In genomic region chr1:133331142-133331541, GRCm38 (mm10) we compare ENCODE assay signal across 20 mouse cellular contexts. TPM values are rescaled to one million over a fixed set of nuclear protein-coding genes. Genes with fewer than 3 reads are reported as not detected.
A peak's percentile ranks its signal among the peaks of the same experiment; 100 is the strongest.
DNase-seq lines count a peak whose midpoint lies in the region; ATAC-seq and TF ChIP-seq lines count a peak whose summit lies in the region.
"Had no signal": no experiment of that assay in that cellular context is flagged by ENCODE, and none has a peak within 500 bp of the region (broad histone marks: within the 10 kb centered on the region; RNA-seq: fewer than 3 reads in every experiment).

No protein-coding gene starts in this region.

- no peaks in the 10 kb centered on the region for H3K36me3 ChIP-seq in forebrain, embryonic 12.5 days (replicated peaks)
- H3K36me3 ChIP-seq in forebrain, embryonic 11.5 days (ENCODE audit: control insufficient read depth, insufficient read depth, low read length): no peaks in the 10 kb centered on the region
- no peaks in the 10 kb centered on the region for H3K36me3 ChIP-seq in hindbrain, embryonic 15.5 days
- no peaks in the 10 kb centered on the region for H3K36me3 ChIP-seq in midbrain, postnatal 0 days (ENCODE audit: insufficient read depth, low read length)
- no peaks in the 10 kb centered on the region for H3K36me3 ChIP-seq in limb, embryonic 10.5 days
- H3K36me3 ChIP-seq: intestine, embryonic 15.5 days had no signal

- H3K27me3 ChIP-seq in forebrain, embryonic 12.5 days: peaks cover 48% of the 10 kb centered on the region
- peaks cover 2% of the 10 kb centered on the region; the same call in 1 of the 2 replicates for H3K27me3 ChIP-seq in forebrain, embryonic 11.5 days (ENCODE audit: control insufficient read depth, insufficient read depth, low read length)
- peaks cover 2% of the 10 kb centered on the region; the same call in 1 of the 2 replicates for H3K27me3 ChIP-seq in hindbrain, embryonic 15.5 days
- no peaks in the 10 kb centered on the region for H3K27me3 ChIP-seq in midbrain, postnatal 0 days (ENCODE audit: insufficient read depth, low read length)
- H3K27me3 ChIP-seq in limb, embryonic 10.5 days (ENCODE audit: low read depth, poor library complexity, severe bottlenecking): peaks cover 56% of the 10 kb centered on the region

- no peaks in the 10 kb centered on the region for H3K9me3 ChIP-seq in forebrain, embryonic 12.5 days
- H3K9me3 ChIP-seq in forebrain, embryonic 11.5 days (ENCODE audit: control insufficient read depth, low read length): no peaks in the 10 kb centered on the region
- H3K9me3 ChIP-seq in hindbrain, embryonic 15.5 days: no peaks in the 10 kb centered on the region
- no peaks in the 10 kb centered on the region for H3K9me3 ChIP-seq in midbrain, postnatal 0 days (ENCODE audit: low read length)
- no peaks in the 10 kb centered on the region for H3K9me3 ChIP-seq in limb, embryonic 10.5 days (replicated peaks)
- H3K9me3 ChIP-seq: intestine, embryonic 15.5 days had no signal

- H3K27ac ChIP-seq in forebrain, embryonic 12.5 days: no peak overlapping the region
- H3K27ac ChIP-seq in forebrain, embryonic 11.5 days (ENCODE audit: low read depth, low read length): no peak overlapping the region
- peak overlapping the region; percentile 64 for H3K27ac ChIP-seq in hindbrain, embryonic 15.5 days (replicated peaks)
- H3K27ac ChIP-seq in midbrain, postnatal 0 days (ENCODE audit: low read depth, low read length): no peak overlapping the region; the same call in 1 of the 2 replicates
- H3K27ac ChIP-seq in limb, embryonic 10.5 days: no peak overlapping the region
- H3K27ac ChIP-seq: intestine, embryonic 15.5 days; stomach, postnatal 0 days had no signal

- peak; percentile 24 for TF ChIP-seq CTCF in midbrain, postnatal 0 days (IDR thresholded peaks at IDR 0.05)

- DNase-seq in forebrain, embryonic 11.5 days (ENCODE audit: low spot score): no peak
- DNase-seq in brain, embryonic 18.5 days (ENCODE audit: low read depth, low spot score): peak; percentile 56
- DNase-seq in midbrain, postnatal 0 days (ENCODE audit: low spot score): peak; percentile 84
- no peak for DNase-seq in thymus, postnatal 0 days (ENCODE audit: low spot score)
- no peak for DNase-seq in layer of hippocampus, postnatal 36 days
- DNase-seq in limb, embryonic 10.5 days (ENCODE audit: low spot score): no peak
- DNase-seq: cerebellum, adult 11-12 months; heart, adult 11 months; kidney, postnatal 36 days; liver; lung, embryonic 14.5 days had no signal

- H3K4me3 ChIP-seq in forebrain, embryonic 12.5 days (replicated peaks): no peak overlapping the region
- H3K4me3 ChIP-seq in forebrain, embryonic 11.5 days (ENCODE audit: low read depth, low read length): no peak overlapping the region
- no peak overlapping the region for H3K4me3 ChIP-seq in hindbrain, embryonic 15.5 days
- H3K4me3 ChIP-seq in midbrain, postnatal 0 days (ENCODE audit: low read depth, low read length): no peak overlapping the region
- H3K4me3 ChIP-seq in limb, embryonic 10.5 days: no peak overlapping the region
- H3K4me3 ChIP-seq: intestine, embryonic 15.5 days had no signal

- whole genome bisulfite sequencing in forebrain, embryonic 12.5 days: 62% methylated on average over 3 of the region's 3 CpGs
- WGBS in forebrain, embryonic 11.5 days: 75% methylated on average over 3 of the region's 3 CpGs
- 27% methylated on average over 3 of the region's 3 CpGs for WGBS in hindbrain, embryonic 15.5 days
- 19% methylated on average over 3 of the region's 3 CpGs for WGBS in midbrain, postnatal 0 days
- 88% methylated on average over 3 of the region's 3 CpGs for WGBS in limb, embryonic 10.5 days

- peaks cover 32% of the 10 kb centered on the region for H3K4me1 ChIP-seq in forebrain, embryonic 12.5 days
- H3K4me1 ChIP-seq in forebrain, embryonic 11.5 days (replicated peaks; ENCODE audit: control insufficient read depth, insufficient read depth, low read length): peaks cover 10% of the 10 kb centered on the region
- H3K4me1 ChIP-seq in hindbrain, embryonic 15.5 days (replicated peaks): peaks cover 28% of the 10 kb centered on the region
- H3K4me1 ChIP-seq in midbrain, postnatal 0 days (ENCODE audit: insufficient read depth, low read length): peaks cover 19% of the 10 kb centered on the region; the same call in 1 of the 2 replicates
- H3K4me1 ChIP-seq in limb, embryonic 10.5 days: peaks cover 8% of the 10 kb centered on the region

- peak; percentile 65 for ATAC-seq in forebrain, embryonic 12.5 days (ENCODE audit: low FRiP score)
- ATAC-seq in forebrain, embryonic 11.5 days (replicated peaks; ENCODE audit: low FRiP score): no peak
- peak; percentile 83 for ATAC-seq in hindbrain, embryonic 15.5 days (ENCODE audit: low FRiP score, low read depth)
- peak; percentile 75 for ATAC-seq in midbrain, postnatal 0 days (ENCODE audit: low FRiP score)
- ATAC-seq: intestine, embryonic 15.5 days had no signal

- no peak overlapping the region for H3K9ac ChIP-seq in forebrain, embryonic 12.5 days
- H3K9ac ChIP-seq in forebrain, embryonic 11.5 days (ENCODE audit: low read length): no peak overlapping the region
- no peak overlapping the region for H3K9ac ChIP-seq in hindbrain, embryonic 15.5 days
- H3K9ac ChIP-seq in midbrain, postnatal 0 days (replicated peaks; ENCODE audit: low read length, poor library complexity, severe bottlenecking): no peak overlapping the region
- H3K9ac ChIP-seq: intestine, embryonic 15.5 days; lung, embryonic 14.5 days had no signal

- H3K4me2 ChIP-seq in forebrain, embryonic 12.5 days: no peak overlapping the region
- no peak overlapping the region for H3K4me2 ChIP-seq in forebrain, embryonic 11.5 days (ENCODE audit: low read depth, low read length, severe bottlenecking)
- H3K4me2 ChIP-seq in hindbrain, embryonic 15.5 days: 0 out of 2 replicates have a peak overlapping the region, but pooled peaks have one; percentile 14
- H3K4me2 ChIP-seq in midbrain, postnatal 0 days (ENCODE audit: low read depth, low read length, poor library complexity, severe bottlenecking): no peak overlapping the region
- H3K4me2 ChIP-seq: intestine, embryonic 15.5 days; lung, embryonic 14.5 days had no signal

RNA-seq across cellular contexts. Expression of gene Kiss1, which starts 9.5 kb away (rescaled TPM):
- not detected in 2 replicates for polyA plus RNA-seq in forebrain, embryonic 12.5 days (2016; fragmentation: Nextera tagmentation; extraction: Ambion mirVana)
- polyA plus RNA-seq in forebrain, embryonic 11.5 days (2014; fragmentation: Nextera tagmentation; extraction: Ambion mirVana): 0.43 TPM in 1 of 2 replicates, not detected in the other
- polyA plus RNA-seq in hindbrain, embryonic 15.5 days (2015; fragmentation: Nextera tagmentation; extraction: Ambion mirVana): 0.34 TPM in 1 of 2 replicates, not detected in the other
- total RNA-seq in midbrain, postnatal 0 days (2014; rRNA removed): not detected in 2 replicates
- polyA plus RNA-seq in midbrain, postnatal 0 days (2015; fragmentation: Nextera tagmentation; extraction: Ambion mirVana): 0.47 and 2.6 TPM in 2 replicates
- polyA plus RNA-seq in thymus, postnatal 0 days (2015; fragmentation: Nextera tagmentation; extraction: Ambion mirVana): 0.39 TPM in 1 of 2 replicates, not detected in the other
- total RNA-seq in layer of hippocampus, postnatal 36 days (2021): not detected
- not detected in 2 replicates for polyA plus RNA-seq in limb, embryonic 10.5 days (2016; fragmentation: Nextera tagmentation; extraction: Ambion mirVana)
- total RNA-seq: gastrocnemius, adult 18-20 months; megakaryocyte progenitor cell, adult 5-6 weeks had no signal
- polyA plus RNA-seq: heart, postnatal 0 days; intestine, embryonic 15.5 days; spleen, adult 2 months; stomach, postnatal 0 days; urinary bladder, adult 2 months had no signal

RNA-seq across cellular contexts. Expression of gene Ren1, which starts 19.2 kb away (rescaled TPM):
- not detected in 2 replicates for polyA plus RNA-seq in forebrain, embryonic 12.5 days (2016; fragmentation: Nextera tagmentation; extraction: Ambion mirVana)
- not detected in 2 replicates for polyA plus RNA-seq in forebrain, embryonic 11.5 days (2014; fragmentation: Nextera tagmentation; extraction: Ambion mirVana)
- polyA plus RNA-seq in hindbrain, embryonic 15.5 days (2015; fragmentation: Nextera tagmentation; extraction: Ambion mirVana): 7.9 and 11.1 TPM in 2 replicates
- 0.14 TPM in 1 of 2 replicates, not detected in the other for total RNA-seq in midbrain, postnatal 0 days (2014; rRNA removed)
- polyA plus RNA-seq in midbrain, postnatal 0 days (2015; fragmentation: Nextera tagmentation; extraction: Ambion mirVana): 0.23 TPM in 1 of 2 replicates, not detected in the other
- polyA plus RNA-seq in thymus, postnatal 0 days (2015; fragmentation: Nextera tagmentation; extraction: Ambion mirVana): 0.59 and 0.91 TPM in 2 replicates
- not detected for total RNA-seq in layer of hippocampus, postnatal 36 days (2021)
- polyA plus RNA-seq in limb, embryonic 10.5 days (2016; fragmentation: Nextera tagmentation; extraction: Ambion mirVana): 0.09 TPM in 1 of 2 replicates, not detected in the other
- total RNA-seq: megakaryocyte progenitor cell, adult 5-6 weeks had no signal
- polyA plus RNA-seq: spleen, adult 2 months had no signal

RNA-seq across cellular contexts. Expression of gene Golt1a, which starts 21.5 kb away (rescaled TPM):
- not detected in 2 replicates for polyA plus RNA-seq in forebrain, embryonic 12.5 days (2016; fragmentation: Nextera tagmentation; extraction: Ambion mirVana)
- polyA plus RNA-seq in forebrain, embryonic 11.5 days (2014; fragmentation: Nextera tagmentation; extraction: Ambion mirVana): not detected in 2 replicates
- 0.13 TPM in 1 of 2 replicates, not detected in the other for polyA plus RNA-seq in hindbrain, embryonic 15.5 days (2015; fragmentation: Nextera tagmentation; extraction: Ambion mirVana)
- not detected in 2 replicates for total RNA-seq in midbrain, postnatal 0 days (2014; rRNA removed)
- polyA plus RNA-seq in midbrain, postnatal 0 days (2015; fragmentation: Nextera tagmentation; extraction: Ambion mirVana): not detected in 2 replicates
- polyA plus RNA-seq in thymus, postnatal 0 days (2015; fragmentation: Nextera tagmentation; extraction: Ambion mirVana): not detected in 2 replicates
- total RNA-seq in layer of hippocampus, postnatal 36 days (2021): not detected
- polyA plus RNA-seq in limb, embryonic 10.5 days (2016; fragmentation: Nextera tagmentation; extraction: Ambion mirVana): not detected in 2 replicates
- total RNA-seq: gastrocnemius, adult 18-20 months; megakaryocyte progenitor cell, adult 5-6 weeks had no signal
- polyA plus RNA-seq: heart, postnatal 0 days; spleen, adult 2 months had no signal

RNA-seq across cellular contexts. Expression of gene Etnk2, which starts 32.2 kb away (rescaled TPM):
- 2.5 and 2.6 TPM in 2 replicates for polyA plus RNA-seq in forebrain, embryonic 12.5 days (2016; fragmentation: Nextera tagmentation; extraction: Ambion mirVana)
- 1.8 and 2.7 TPM in 2 replicates for polyA plus RNA-seq in forebrain, embryonic 11.5 days (2014; fragmentation: Nextera tagmentation; extraction: Ambion mirVana)
- 21.1 and 22.4 TPM in 2 replicates for polyA plus RNA-seq in hindbrain, embryonic 15.5 days (2015; fragmentation: Nextera tagmentation; extraction: Ambion mirVana)
- total RNA-seq in midbrain, postnatal 0 days (2014; rRNA removed): 49.8 and 52.0 TPM in 2 replicates
- 34.5 and 37.2 TPM in 2 replicates for polyA plus RNA-seq in midbrain, postnatal 0 days (2015; fragmentation: Nextera tagmentation; extraction: Ambion mirVana)
- polyA plus RNA-seq in thymus, postnatal 0 days (2015; fragmentation: Nextera tagmentation; extraction: Ambion mirVana): 0.12 and 0.27 TPM in 2 replicates
- 1 to 10 TPM; 1.2 to 1.4 TPM for total RNA-seq in layer of hippocampus, postnatal 36 days (2021)
- polyA plus RNA-seq in limb, embryonic 10.5 days (2016; fragmentation: Nextera tagmentation; extraction: Ambion mirVana): 1.7 and 2.0 TPM in 2 replicates
- total RNA-seq: megakaryocyte progenitor cell, adult 5-6 weeks had no signal

Comparison
In these comparisons a context has a peak if more than half of its experiments do, and no peak if none do; other contexts are left out.
1. DNase-seq: peak in brain, embryonic 18.5 days (single experiment) and midbrain, postnatal 0 days (single experiment); none in forebrain, embryonic 11.5 days (single experiment), thymus, postnatal 0 days (single experiment), layer of hippocampus, postnatal 36 days (0 of 2) and limb, embryonic 10.5 days (single experiment).